Mouse (Mus musculus) lung, postnatal 4 days (tissue): ENCODE results near the gene E130309D02Rik.

ENCODE experiments used
- DNase-seq, 2 experiments: peaks; one replicate each; pipeline ENCODE4 v3.0.0; 2021

The E130309D02Rik gene

GRCm38 (mm10) chr5:143314730-143315513 lies at the start of gene E130309D02Rik:
TSS of gene E130309D02Rik (minus strand) at chr5:143315360.
- DNase-seq, result peak; percentile 92 to 94

- peak; percentile 49 to 62 for DNase-seq
Observed at GRCm38 (mm10) chr5:143363678-143364615, 48.8 kb upstream of the E130309D02Rik start.

GRCm38 (mm10) chr5:143361428-143361827 lies 46.3 kb upstream of the E130309D02Rik start:
- no peak for DNase-seq

GRCm38 (mm10) chr5:143360000-143360399 lies 44.8 kb upstream of the E130309D02Rik start:
- DNase-seq, result no peak

GRCm38 (mm10) chr5:143359263-143359662 lies 44.1 kb upstream of the E130309D02Rik start:
- DNase-seq, result no peak

GRCm38 (mm10) chr5:143357564-143357963 lies 42.4 kb upstream of the E130309D02Rik start:
- no peak for DNase-seq

- no peak for DNase-seq
Observed at GRCm38 (mm10) chr5:143356686-143357388, 41.7 kb upstream of the E130309D02Rik start, which contains the start of gene Grid2ip. TSS of gene Grid2ip (plus strand) at chr5:143357338.

- DNase-seq, result no peak
Observed at GRCm38 (mm10) chr5:143356017-143356416, 40.9 kb upstream of the E130309D02Rik start.

- no peak for DNase-seq
Observed at GRCm38 (mm10) chr5:143346367-143346766, 31.2 kb upstream of the E130309D02Rik start.

- DNase-seq, result no peak
Observed at GRCm38 (mm10) chr5:143339603-143340002, 24.4 kb upstream of the E130309D02Rik start.

GRCm38 (mm10) chr5:143336559-143336958 lies 21.4 kb upstream of the E130309D02Rik start:
- DNase-seq, result no peak

GRCm38 (mm10) chr5:143335089-143335460 lies 19.9 kb upstream of the E130309D02Rik start:
- DNase-seq, result no peak

GRCm38 (mm10) chr5:143334418-143335088 lies 19.4 kb upstream of the E130309D02Rik start:
- DNase-seq, result no peak

GRCm38 (mm10) chr5:143333872-143334271 lies 18.7 kb upstream of the E130309D02Rik start:
- DNase-seq, result peak in 1 of 2 experiments; percentile 75

GRCm38 (mm10) chr5:143328690-143329495 lies 13.7 kb upstream of the E130309D02Rik start, which contains the start of gene Zdhhc4:
TSS of gene Zdhhc4 (minus strand) at chr5:143329256.
- DNase-seq, result peak; percentile 92 to 94

GRCm38 (mm10) chr5:143317288-143317610 lies 2.1 kb upstream of the E130309D02Rik start:
- DNase-seq, result no peak

- no peak for DNase-seq
Observed at GRCm38 (mm10) chr5:143316605-143317287, 1.6 kb upstream of the E130309D02Rik start.

- no peak for DNase-seq
Observed at GRCm38 (mm10) chr5:143315514-143315888, 341 bp upstream of the E130309D02Rik start.

- DNase-seq, result no peak
Observed at GRCm38 (mm10) chr5:143314183-143314729, 904 bp downstream of the E130309D02Rik start.

GRCm38 (mm10) chr5:143311886-143312285 lies 3.3 kb downstream of the E130309D02Rik start:
- peak; percentile 68 to 84 for DNase-seq
